In the genomic region with DNA sequence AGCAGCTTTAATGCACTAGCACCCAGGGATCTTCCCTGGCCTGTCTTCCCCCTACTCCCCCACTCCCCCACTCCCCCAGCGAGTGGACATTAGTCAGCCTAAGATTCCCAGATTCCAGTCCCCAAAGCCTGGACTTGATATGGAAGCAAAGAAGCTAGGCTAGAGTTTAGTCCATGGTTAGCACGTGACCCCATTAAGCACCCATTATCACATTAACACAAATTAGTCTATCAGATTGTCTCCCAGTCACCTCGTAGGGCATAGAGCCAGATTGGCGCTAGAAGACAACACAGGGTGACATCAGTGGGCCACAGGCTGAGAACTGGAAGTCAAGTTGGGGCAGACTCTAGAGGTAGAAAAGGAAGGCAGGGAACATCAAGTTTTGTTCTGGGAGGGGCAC, we compare ENCODE assay signal across 28 mouse cellular contexts. TPM values are rescaled to one million over a fixed set of nuclear protein-coding genes. Genes with fewer than 3 reads are reported as not detected.
"Had no signal": no experiment of that assay in that cellular context is flagged by ENCODE, and none has a peak within 500 bp of the region (broad histone marks: within the 10 kb centered on the region; RNA-seq: fewer than 3 reads in every experiment).

No protein-coding gene starts in this region.

- ATAC-seq: hindbrain, postnatal 0 days; intestine, embryonic 16.5 days had no signal

- H3K4me1 ChIP-seq: hindbrain, embryonic 13.5 days; hindbrain, embryonic 15.5 days; limb, embryonic 12.5 days had no signal

- H3K36me3 ChIP-seq: heart, embryonic 13.5 days; heart, embryonic 15.5 days; hindbrain, embryonic 13.5 days; hindbrain, embryonic 15.5 days; kidney, embryonic 15.5 days; limb, embryonic 12.5 days; liver, embryonic 13.5 days had no signal

- H3K27me3 ChIP-seq: heart, embryonic 13.5 days; heart, embryonic 15.5 days; hindbrain, embryonic 15.5 days; kidney, embryonic 15.5 days had no signal

- H3K4me3 ChIP-seq: heart, embryonic 13.5 days; heart, embryonic 15.5 days; hindbrain, embryonic 13.5 days; hindbrain, embryonic 15.5 days; kidney, embryonic 15.5 days; limb, embryonic 12.5 days; liver, embryonic 13.5 days had no signal

- H3K4me2 ChIP-seq: heart, embryonic 11.5 days; heart, embryonic 13.5 days; heart, embryonic 15.5 days; hindbrain, embryonic 13.5 days; hindbrain, embryonic 15.5 days; kidney, embryonic 15.5 days; limb, embryonic 12.5 days; liver, embryonic 11.5 days; liver, embryonic 13.5 days had no signal

- H3K27ac ChIP-seq: heart, embryonic 13.5 days; heart, embryonic 15.5 days; hindbrain, embryonic 13.5 days; hindbrain, embryonic 15.5 days; hindbrain, postnatal 0 days; kidney, embryonic 15.5 days; kidney, postnatal 0 days; limb, embryonic 12.5 days; liver, embryonic 13.5 days had no signal

- H3K9ac ChIP-seq: heart, embryonic 13.5 days; heart, embryonic 15.5 days; hindbrain, embryonic 13.5 days; hindbrain, embryonic 15.5 days; kidney, embryonic 15.5 days; limb, embryonic 12.5 days; liver, embryonic 13.5 days had no signal

- DNase-seq: gastrocnemius, postnatal 14 days; gastrocnemius, postnatal 36 days; heart, adult 18-20 months; heart, postnatal 14 days; heart, postnatal 36 days; kidney, adult 11 months; kidney, adult 2 months; kidney, adult 9 months; kidney, postnatal 14 days; kidney, postnatal 36 days; layer of hippocampus, adult 9-11 months; layer of hippocampus, postnatal 36 days; left cerebral cortex, postnatal 4 days; liver; liver, embryonic 13.5 days had no signal

- H3K9me3 ChIP-seq: heart, embryonic 13.5 days; heart, embryonic 15.5 days; hindbrain, embryonic 13.5 days; hindbrain, embryonic 15.5 days; kidney, embryonic 15.5 days; limb, embryonic 12.5 days; liver, embryonic 13.5 days had no signal

RNA-seq across cellular contexts. Expression of a gene that starts 58.1 kb away (rescaled TPM):
- total RNA-seq: gastrocnemius, adult 8-10 months; gastrocnemius, postnatal 36 days; hematopoietic stem cell, adult 5-6 weeks had no signal
